Mouse (Mus musculus): ENCODE data around the gene Fastk.
"Not testable (repeated sequence)": the region's sequence is repeated elsewhere in the genome, so short reads cannot be mapped to it uniquely, and the experiment has no call there.

Gene Fastk

GRCm38 (mm10) chr5:24420381-24420780, 24.7 kb downstream of the Fastk start:
- no peak for DNase-seq

GRCm38 (mm10) chr5:24417587-24417986, 27.5 kb downstream of the Fastk start:
- no peak for DNase-seq

GRCm38 (mm10) chr5:24416222-24416736, 28.8 kb downstream of the Fastk start:
- DNase-seq = peak; percentile 72

GRCm38 (mm10) chr5:24413938-24414337, 31.1 kb downstream of the Fastk start:
- no peak for DNase-seq

GRCm38 (mm10) chr5:24413042-24413693, 31.9 kb downstream of the Fastk start, which contains the start of gene Asic3:
Asic3 (plus strand) TSS chr5:24413392.
- DNase-seq = no peak

GRCm38 (mm10) chr5:24412063-24412462, 33.0 kb downstream of the Fastk start:
- no peak for DNase-seq

GRCm38 (mm10) chr5:24409466-24409865, 35.6 kb downstream of the Fastk start:
- no peak for DNase-seq

GRCm38 (mm10) chr5:24408651-24409050, 36.4 kb downstream of the Fastk start:
- no peak for DNase-seq

GRCm38 (mm10) chr5:24405389-24405876, 39.7 kb downstream of the Fastk start:
- no peak for DNase-seq

- DNase-seq = no peak
These were observed 40.3 kb downstream of the Fastk start for GRCm38 (mm10) chr5:24404594-24405360.

- no peak for DNase-seq
These were observed 43.1 kb downstream of the Fastk start for GRCm38 (mm10) chr5:24401969-24402368.

- no peak for DNase-seq
These were observed 44.0 kb downstream of the Fastk start for GRCm38 (mm10) chr5:24400911-24401605.

GRCm38 (mm10) chr5:24400362-24400761, 44.7 kb downstream of the Fastk start:
- no peak for DNase-seq

- no peak for DNase-seq
These were observed 45.4 kb downstream of the Fastk start for GRCm38 (mm10) chr5:24399686-24400085.

GRCm38 (mm10) chr5:24396254-24396653, 48.8 kb downstream of the Fastk start:
- DNase-seq = not testable (repeated sequence)

- DNase-seq = peak; percentile 93
These were observed 50.8 kb downstream of the Fastk start for GRCm38 (mm10) chr5:24394165-24394894.

- peak; percentile 87 for DNase-seq
These were observed 51.6 kb downstream of the Fastk start, which contains the start of gene Abcb8 for GRCm38 (mm10) chr5:24393392-24393997. Abcb8 (plus strand) TSS chr5:24393663.

- no peak for DNase-seq
These were observed 52.4 kb downstream of the Fastk start for GRCm38 (mm10) chr5:24392724-24393123.

GRCm38 (mm10) chr5:24391864-24392263, 53.2 kb downstream of the Fastk start, which contains the start of gene Atg9b:
Atg9b (minus strand) TSS chr5:24392143.
- no peak for DNase-seq

GRCm38 (mm10) chr5:24389658-24390020, 55.4 kb downstream of the Fastk start:
- DNase-seq = no peak

- peak; percentile 43 for DNase-seq
These were observed 56.0 kb downstream of the Fastk start for GRCm38 (mm10) chr5:24389011-24389657.

Measured in thymus, postnatal 25 days (tissue).